Mouse (Mus musculus) CH12.LX (cell line): ENCODE measurements around the gene Ablim1. TPM values are rescaled to one million over a fixed set of nuclear protein-coding genes. Genes with fewer than 3 reads are reported as not detected.

Experiments
- DNase-seq: peaks from one replicate; pipeline ENCODE4 v3.0.0-alpha.2; 2013; ENCODE audit errors: extremely low read depth
- H3K27ac ChIP-seq: 2 replicates; pipeline ENCODE4 v1.5.1; 2012; ENCODE audit warnings: low read depth, mild to moderate bottlenecking, control low read depth, moderate library complexity; ENCODE audit not compliant: insufficient read depth
- H3K27me3 ChIP-seq: replicated peaks from 2 replicates; pipeline ENCODE3; 2012; ENCODE audit warnings: inconsistent platforms
- H3K36me3 ChIP-seq, 2 experiments: replicated peaks in 1 of 2; 2 replicates each; pipeline versions ENCODE3 to v1.6.1; 2012; ENCODE audit warnings: inconsistent platforms in 1 of 2, low read length in 1 of 2, mild to moderate bottlenecking in 1 of 2, mixed read lengths in 1 of 2, moderate library complexity in 1 of 2; ENCODE audit not compliant: control insufficient read depth in 1 of 2, insufficient read depth in 1 of 2
- H3K4me1 ChIP-seq, 2 experiments: 2 replicates each; pipeline ENCODE4 v1.6.1; 2012; ENCODE audit warnings: inconsistent platforms in 1 of 2, moderate library complexity in 1 of 2; ENCODE audit not compliant: insufficient read depth in 2 of 2, control insufficient read depth in 1 of 2
- H3K4me2 ChIP-seq: 2 replicates; pipeline ENCODE4 v1.6.1; 2012; ENCODE audit warnings: low read depth, mild to moderate bottlenecking, control low read depth; ENCODE audit not compliant: poor library complexity, insufficient read depth, severe bottlenecking
- H3K4me3 ChIP-seq, 3 experiments: fragments of 150-350 bp in 1 of 3; sonication (generic) in 1 of 3; replicated peaks in 1 of 3; 2 replicates each; pipeline versions ENCODE3 to v1.5.1; 2011 to 2012; ENCODE audit warnings: low read depth in 2 of 3, low read length in 2 of 3, mild to moderate bottlenecking in 2 of 3, moderate library complexity in 2 of 3, control low read depth in 1 of 3, improper control_type of control experiment in 1 of 3, inconsistent platforms in 1 of 3, mixed read lengths in 1 of 3; ENCODE audit not compliant: poor library complexity in 1 of 3
- H3K79me2 ChIP-seq: replicated peaks from 2 replicates; pipeline ENCODE4 v1.6.1; 2012; ENCODE audit warnings: mild to moderate bottlenecking, moderate library complexity; ENCODE audit not compliant: control insufficient read depth, poor library complexity, insufficient read depth, severe bottlenecking; ENCODE audit errors: extremely low read depth
- H3K9ac ChIP-seq: 2 replicates; pipeline ENCODE4 v1.6.1; 2012; ENCODE audit warnings: low read depth, mild to moderate bottlenecking, control low read depth, moderate library complexity; ENCODE audit not compliant: insufficient read depth
- H3K9me3 ChIP-seq: replicated peaks from 2 replicates; pipeline ENCODE3; 2012; ENCODE audit warnings: low read length, inconsistent platforms, mixed read lengths
- CHD2 ChIP-seq: IDR thresholded peaks from 2 replicates; pipeline ENCODE4 v1.6.1; 2011; ENCODE audit warnings: low read length, improper control_type of control experiment
- CTCF ChIP-seq, 2 experiments: IDR thresholded peaks in 1 of 2; conservative IDR thresholded peaks in 1 of 2; 2 replicates each; pipeline ENCODE4 v1.5.1; 2011 to 2012; ENCODE audit warnings: low read depth in 2 of 2, low read length in 2 of 2, improper control_type of control experiment in 1 of 2, inconsistent platforms in 1 of 2, mild to moderate bottlenecking in 1 of 2, moderate library complexity in 1 of 2
- ELF1 ChIP-seq: IDR thresholded peaks from 2 replicates; pipeline ENCODE4 v1.6.1; 2014; ENCODE audit warnings: low read depth, mild to moderate bottlenecking, inconsistent platforms, low read length, improper control_type of control experiment
- EP300 ChIP-seq: IDR thresholded peaks from 2 replicates; pipeline ENCODE4 v1.6.1; 2011; ENCODE audit warnings: low read length, improper control_type of control experiment
- HCFC1 ChIP-seq: IDR thresholded peaks from 2 replicates; pipeline ENCODE4 v1.6.1; 2012; ENCODE audit warnings: low read depth, mild to moderate bottlenecking, inconsistent platforms, low read length, improper control_type of control experiment
- IRF4 ChIP-seq: IDR thresholded peaks from 2 replicates; pipeline ENCODE4 v1.6.1; 2014; ENCODE audit warnings: low read depth, mild to moderate bottlenecking, inconsistent platforms, low read length, improper control_type of control experiment
- MEF2A ChIP-seq: IDR thresholded peaks from 2 replicates; pipeline ENCODE4 v1.6.1; 2014; ENCODE audit warnings: low read depth, mild to moderate bottlenecking, inconsistent platforms, low read length, improper control_type of control experiment, borderline replicate concordance
- MYC ChIP-seq: IDR thresholded peaks from 2 replicates; pipeline ENCODE4 v1.6.1; 2011; ENCODE audit warnings: low read depth, mild to moderate bottlenecking, improper control_type of control experiment, low read length
- NRF1 ChIP-seq: IDR thresholded peaks from 2 replicates; pipeline ENCODE4 v1.6.1; 2014; ENCODE audit warnings: low read depth, mild to moderate bottlenecking, inconsistent platforms, low read length, improper control_type of control experiment, moderate library complexity
- RAD21 ChIP-seq: IDR thresholded peaks from 2 replicates; pipeline ENCODE4 v1.6.1; 2011; ENCODE audit warnings: low read depth, mild to moderate bottlenecking, low read length, improper control_type of control experiment, moderate library complexity
- RCOR1 ChIP-seq: conservative IDR thresholded peaks from 2 replicates; pipeline ENCODE4 v1.6.1; 2012; ENCODE audit warnings: low read depth, mild to moderate bottlenecking, inconsistent platforms, low read length, improper control_type of control experiment
- SIN3A ChIP-seq: IDR thresholded peaks from 2 replicates; pipeline ENCODE4 v1.6.1; 2012; ENCODE audit warnings: low read length, improper control_type of control experiment, inconsistent platforms
- TCF12 ChIP-seq: IDR thresholded peaks from 2 replicates; pipeline ENCODE4 v1.6.1; 2014; ENCODE audit warnings: low read depth, mild to moderate bottlenecking, inconsistent platforms, low read length, improper control_type of control experiment
- USF2 ChIP-seq: conservative IDR thresholded peaks from 2 replicates; pipeline ENCODE4 v1.6.1; 2011; ENCODE audit warnings: low read depth, low read length, improper control_type of control experiment
- ZC3H11A ChIP-seq: IDR thresholded peaks from 2 replicates; pipeline ENCODE4 v1.6.1; 2012; ENCODE audit warnings: low read depth, mild to moderate bottlenecking, inconsistent platforms, low read length, improper control_type of control experiment
- ZMIZ1 ChIP-seq: IDR thresholded peaks from 2 replicates; pipeline ENCODE4 v1.6.1; 2012; ENCODE audit warnings: low read depth, mild to moderate bottlenecking, inconsistent platforms, low read length, improper control_type of control experiment
- ZNF384 ChIP-seq: IDR thresholded peaks from 2 replicates; pipeline ENCODE4 v1.6.1; 2012; ENCODE audit warnings: low read depth, low read length, improper control_type of control experiment, inconsistent platforms
- dilution Hi-C: fragments of 300-500 bp; cut with MboI; formaldehyde crosslinking; loops from 2 replicates; pipeline ENCODE4 v1.14.3; 2020; ENCODE audit warnings: low sequenced_read_pairs; ENCODE audit not compliant: extremely low pct_unique_long_range_greater_than_20kb, extremely low pct_ligation_motif_present
- in situ Hi-C: fragments of 300-500 bp; cut with MboI; formaldehyde crosslinking; loops from 3 replicates; pipeline ENCODE4 v1.14.3; 2019; ENCODE audit warnings: low sequenced_read_pairs, low pct_ligation_motif_present, low pct_unique_long_range_greater_than_20kb, mixed read lengths
- polyA plus RNA-seq: library from polyadenylated mRNA; unstranded; fragments of >175 nt; gene quantifications from 2 replicates; pipeline ENCODE4 v1.2.1, GENCODE M21; 2012; ENCODE audit warnings: low read depth; ENCODE audit not compliant: insufficient read length
- total RNA-seq, 2 experiments: library from RNA; depleted of rRNA; stranded (reverse); fragments of 300-350 nt in 1 of 2; fragments of >200 nt in 1 of 2; gene quantifications; 2 replicates each; pipeline ENCODE4 v1.2.3; 2012 to 2014

Ablim1 gene
- total and polyA plus RNA-seq, 3 experiments = 0.85 to 2.4 (median 2.0) TPM

GRCm38 (mm10) chr19:56995441-56995840, 319.3 kb downstream of the Ablim1 start:
- dilution Hi-C loops = no loop called here
- Histone ChIP-seq H3K36me3 (no peaks in the 10 kb centered on the region), H3K79me2 (no peaks in the 10 kb centered on the region), H3K9me3 (no peaks in the 10 kb centered on the region), H3K4me3 (no peak overlapping the region), H3K9ac (no peak overlapping the region)
- DNase-seq = no peak
- TF ChIP-seq MEF2A (no peak), ZNF384 (no peak), NRF1 (no peak), ZMIZ1 (no peak), ELF1 (no peak), EP300 (no peak), RAD21 (no peak), HCFC1 (no peak), ZC3H11A (no peak), TCF12 (no peak)
- TF ChIP-seq, all 38 proteins: peak for 0
- no peak overlapping the region for H3K27ac ChIP-seq
- H3K27me3 ChIP-seq = no peaks in the 10 kb centered on the region
- H3K4me2 ChIP-seq = no peak overlapping the region
- in situ Hi-C loops = no loop called here
- H3K4me1 ChIP-seq = no peaks in the 10 kb centered on the region

- Histone ChIP-seq H3K4me1 (no peaks in the 10 kb centered on the region), H3K36me3 (no peaks in the 10 kb centered on the region), H3K9me3 (no peaks in the 10 kb centered on the region), H3K9ac (no peak overlapping the region), H3K27ac (no peak overlapping the region), H3K27me3 (no peaks in the 10 kb centered on the region), H3K4me2 (no peak overlapping the region), H3K79me2 (no peaks in the 10 kb centered on the region), H3K4me3 (no peak overlapping the region)
- no peak for DNase-seq
- dilution Hi-C loops (no loop called here), in situ Hi-C loops (no loop called here)
- TF ChIP-seq CHD2 (no peak), TCF12 (no peak), USF2 (no peak), IRF4 (no peak), RCOR1 (no peak), SIN3A (no peak), MYC (no peak), CTCF (conservative IDR thresholded peaks at IDR 0.05 in 1 of 2, IDR thresholded peaks at IDR 0.05 in 1 of 2; ENCODE audit: low read depth in 2 of 2, low read length in 2 of 2) (no peak)
Observed at GRCm38 (mm10) chr19:56994653-56995052, 320.1 kb downstream of the Ablim1 start.
